Mouse (Mus musculus) neural tube, embryonic 15.5 days (tissue): ENCODE measurements around the gene Harbi1. TPM values are rescaled to one million over a fixed set of nuclear protein-coding genes. Genes with fewer than 3 reads are reported as not detected.

Experiments
- ATAC-seq: fragments of 200-750 bp; cut with Nextera tagmentation; 2 replicates; pipeline ENCODE4 v1.8.0; 2017; ENCODE audit warnings: mild to moderate bottlenecking, moderate TSS enrichment, moderate library complexity; ENCODE audit not compliant: low FRiP score
- H3K27ac ChIP-seq: fragments of 300-500 bp; sonication (generic); replicated peaks from 2 replicates; pipeline ENCODE4 v1.5.1; 2015; ENCODE audit warnings: mild to moderate bottlenecking, inconsistent platforms
- H3K27me3 ChIP-seq: fragments of 300-500 bp; sonication (generic); replicated peaks from 2 replicates; pipeline ENCODE4 v1.6.1; 2015; ENCODE audit warnings: inconsistent platforms
- H3K36me3 ChIP-seq: fragments of 300-500 bp; sonication (generic); 2 replicates; pipeline ENCODE4 v1.6.1; 2015; ENCODE audit warnings: inconsistent platforms
- H3K4me1 ChIP-seq: fragments of 300-500 bp; sonication (generic); 2 replicates; pipeline ENCODE4 v1.6.1; 2015; ENCODE audit warnings: inconsistent platforms
- H3K4me2 ChIP-seq: fragments of 300-500 bp; sonication (generic); 2 replicates; pipeline ENCODE4 v1.6.1; 2015; ENCODE audit warnings: inconsistent platforms, mild to moderate bottlenecking, moderate library complexity
- H3K4me3 ChIP-seq: fragments of 300-500 bp; sonication (generic); replicated peaks from 2 replicates; pipeline ENCODE4 v1.5.1; 2015; ENCODE audit warnings: mild to moderate bottlenecking, inconsistent platforms
- H3K9ac ChIP-seq: fragments of 300-500 bp; sonication (generic); replicated peaks from 2 replicates; pipeline ENCODE4 v1.6.1; 2015; ENCODE audit warnings: mild to moderate bottlenecking, inconsistent platforms
- H3K9me3 ChIP-seq: fragments of 300-500 bp; sonication (generic); replicated peaks from 2 replicates; pipeline ENCODE4 v1.6.1; 2016; ENCODE audit warnings: inconsistent platforms
- WGBS: fragments of 180-500 bp; shearing (Covaris S2); methylation state at CpG from one replicate; pipeline ENCODE4 v1.1.7; 2015; ENCODE audit warnings: mixed read lengths; 5-methylcytosine and 5-hydroxymethylcytosine counted together
- polyA plus RNA-seq: library from polyadenylated mRNA; unstranded; fragments of >200 nt; fragmentation: Nextera tagmentation; extraction: Ambion mirVana; gene quantifications from 2 replicates; pipeline ENCODE4 v1.2.1, GENCODE M21; 2015

The Harbi1 gene
- polyA plus RNA-seq, 1 experiment from 2014 or later, result 18.7 TPM

DNA sequence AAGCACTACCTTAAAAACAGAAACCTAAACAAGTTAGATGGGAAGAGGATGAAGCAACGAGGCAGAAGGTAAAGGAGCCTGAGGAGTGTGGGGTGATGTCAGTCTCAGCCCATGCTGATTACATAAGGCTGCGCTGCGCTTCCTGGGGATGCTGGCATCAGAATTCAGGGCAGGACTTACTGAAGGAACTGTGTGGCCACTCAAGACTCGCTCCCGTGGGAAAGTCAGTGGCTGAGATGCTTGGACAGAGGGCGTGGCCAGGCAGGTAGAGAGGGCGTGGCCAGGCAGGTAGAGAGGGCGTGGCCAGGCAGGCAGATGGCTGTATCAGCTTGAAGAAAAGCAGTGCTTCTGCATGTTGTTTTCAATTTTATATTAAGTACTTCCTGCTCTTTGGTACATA is 26.7 kb upstream of the Harbi1 start:
- Histone ChIP-seq H3K4me1 (no peaks in the 10 kb centered on the region), H3K4me3 (no peak overlapping the region), H3K9me3 (no peaks in the 10 kb centered on the region), H3K27me3 (no peaks in the 10 kb centered on the region), H3K9ac (no peak overlapping the region), H3K36me3 (peaks cover 80% of the 10 kb centered on the region), H3K27ac (no peak overlapping the region), H3K4me2 (no peak overlapping the region)
- no peak for ATAC-seq
- WGBS, result 87% methylated on average over 8 of the region's 8 CpGs

GRCm38 (mm10) chr2:91689452-91689851 is 21.2 kb upstream of the Harbi1 start:
- 82% methylated on average over 7 of the region's 7 CpGs for WGBS
- ATAC-seq, result no peak
- Histone ChIP-seq H3K36me3 (peaks cover 50% of the 10 kb centered on the region), H3K4me2 (no peak overlapping the region), H3K9ac (no peak overlapping the region), H3K27ac (no peak overlapping the region), H3K4me1 (no peaks in the 10 kb centered on the region), H3K9me3 (no peaks in the 10 kb centered on the region), H3K4me3 (no peak overlapping the region), H3K27me3 (no peaks in the 10 kb centered on the region)

- 92% methylated on average over 10 of the region's 10 CpGs for WGBS
- no peaks in the 10 kb centered on the region for H3K4me1 ChIP-seq
- ATAC-seq, result no peak
Observed at GRCm38 (mm10) chr2:91695436-91696224, 15.0 kb upstream of the Harbi1 start.

GRCm38 (mm10) chr2:91696225-91696590 is 14.4 kb upstream of the Harbi1 start:
- Histone ChIP-seq H3K4me3 (no peak overlapping the region), H3K36me3 (peaks cover 17% of the 10 kb centered on the region; the same call in 1 of the 2 replicates), H3K9me3 (no peaks in the 10 kb centered on the region), H3K4me2 (no peak overlapping the region), H3K4me1 (no peaks in the 10 kb centered on the region), H3K27me3 (no peaks in the 10 kb centered on the region), H3K9ac (no peak overlapping the region), H3K27ac (no peak overlapping the region)
- WGBS, result 97% methylated on average over 1 of the region's 1 CpGs
- ATAC-seq, result no peak

More at GRCm38 (mm10) chr2:91695436-91696224, 15.0 kb upstream of the Harbi1 start:
- no peak overlapping the region for H3K4me2 ChIP-seq
- no peaks in the 10 kb centered on the region for H3K9me3 ChIP-seq
- no peak overlapping the region for H3K4me3 ChIP-seq
- H3K27ac ChIP-seq, result no peak overlapping the region
- H3K36me3 ChIP-seq, result peaks cover 19% of the 10 kb centered on the region; the same call in 1 of the 2 replicates
- H3K27me3 ChIP-seq, result no peaks in the 10 kb centered on the region
- no peak overlapping the region for H3K9ac ChIP-seq

DNA sequence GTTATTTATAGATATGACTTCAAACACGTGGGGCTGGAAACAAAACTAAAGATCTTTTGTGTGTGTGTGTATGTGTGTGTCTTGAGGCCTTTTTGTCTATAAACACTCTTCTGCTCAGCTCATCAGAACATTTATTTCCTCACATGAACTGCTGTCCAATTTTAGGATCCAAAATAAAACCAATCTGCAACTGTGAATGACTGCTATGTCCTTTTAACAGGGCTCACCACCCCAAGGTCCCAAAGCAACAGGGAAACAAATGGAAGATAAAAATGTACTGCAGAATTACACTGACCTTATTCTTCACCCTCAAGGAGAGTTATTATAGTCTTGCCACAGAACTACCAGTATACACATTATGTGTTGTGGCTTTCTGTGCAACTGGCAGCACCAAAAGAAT is 11.4 kb upstream of the Harbi1 start:
- Histone ChIP-seq H3K9me3 (no peaks in the 10 kb centered on the region), H3K4me1 (no peaks in the 10 kb centered on the region), H3K36me3 (peaks cover 11% of the 10 kb centered on the region; the same call in 1 of the 2 replicates), H3K4me3 (no peak overlapping the region), H3K27ac (no peak overlapping the region), H3K4me2 (no peak overlapping the region), H3K9ac (no peak overlapping the region), H3K27me3 (no peaks in the 10 kb centered on the region)
- 76% methylated on average over 1 of the region's 1 CpGs for WGBS
- ATAC-seq, result no peak

GRCm38 (mm10) chr2:91701366-91701765 is 9.3 kb upstream of the Harbi1 start:
- Histone ChIP-seq H3K4me1 (no peaks in the 10 kb centered on the region), H3K27me3 (no peaks in the 10 kb centered on the region), H3K9me3 (no peaks in the 10 kb centered on the region), H3K27ac (no peak overlapping the region), H3K36me3 (no peaks in the 10 kb centered on the region), H3K4me3 (no peak overlapping the region), H3K4me2 (no peak overlapping the region), H3K9ac (no peak overlapping the region)
- WGBS, result 94% methylated on average over 2 of the region's 2 CpGs
- no peak for ATAC-seq

- peaks cover 7% of the 10 kb centered on the region for H3K4me1 ChIP-seq
- H3K27ac ChIP-seq, result no peak overlapping the region
- no peak for ATAC-seq
- no peaks in the 10 kb centered on the region for H3K36me3 ChIP-seq
- no peak overlapping the region for H3K4me2 ChIP-seq
- no peaks in the 10 kb centered on the region for H3K27me3 ChIP-seq
- H3K4me3 ChIP-seq, result no peak overlapping the region
- 87% methylated on average over 6 of the region's 6 CpGs for WGBS
- no peaks in the 10 kb centered on the region for H3K9me3 ChIP-seq
- H3K9ac ChIP-seq, result no peak overlapping the region
Observed at GRCm38 (mm10) chr2:91705736-91706135, 4.9 kb upstream of the Harbi1 start.

DNA sequence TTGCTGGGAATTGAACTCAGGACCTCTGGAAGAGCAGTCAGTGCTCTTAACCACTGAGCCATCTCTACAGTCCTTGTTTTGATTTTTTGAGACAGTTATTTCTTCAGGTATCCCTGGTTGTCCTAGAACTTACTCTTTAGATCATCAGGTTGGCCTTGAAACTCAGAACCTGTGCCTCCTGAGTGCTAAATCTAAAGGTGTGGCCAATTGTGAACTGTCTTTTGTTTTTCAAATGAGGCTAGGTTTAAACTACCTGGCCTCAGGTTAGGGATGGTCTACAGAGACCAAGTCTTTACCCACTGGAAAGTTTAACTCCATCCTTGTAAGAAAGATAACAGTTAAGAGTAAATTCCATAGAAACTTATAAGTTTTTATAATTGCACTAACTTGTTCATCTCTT is 4.2 kb upstream of the Harbi1 start:
- Histone ChIP-seq H3K36me3 (no peaks in the 10 kb centered on the region), H3K9me3 (no peaks in the 10 kb centered on the region), H3K9ac (no peak overlapping the region), H3K27me3 (no peaks in the 10 kb centered on the region), H3K4me3 (no peak overlapping the region), H3K4me1 (peaks cover 11% of the 10 kb centered on the region), H3K4me2 (no peak overlapping the region), H3K27ac (no peak overlapping the region)
- ATAC-seq, result no peak

GRCm38 (mm10) chr2:91708361-91708760 is 2.3 kb upstream of the Harbi1 start:
- no peak overlapping the region for H3K9ac ChIP-seq
- H3K27ac ChIP-seq, result no peak overlapping the region
- no peak for ATAC-seq
- H3K27me3 ChIP-seq, result no peaks in the 10 kb centered on the region
- peaks cover 23% of the 10 kb centered on the region for H3K4me1 ChIP-seq
- no peak overlapping the region for H3K4me3 ChIP-seq
- H3K36me3 ChIP-seq, result no peaks in the 10 kb centered on the region
- 94% methylated on average over 6 of the region's 6 CpGs for WGBS
- no peaks in the 10 kb centered on the region for H3K9me3 ChIP-seq
- no peak overlapping the region for H3K4me2 ChIP-seq

DNA sequence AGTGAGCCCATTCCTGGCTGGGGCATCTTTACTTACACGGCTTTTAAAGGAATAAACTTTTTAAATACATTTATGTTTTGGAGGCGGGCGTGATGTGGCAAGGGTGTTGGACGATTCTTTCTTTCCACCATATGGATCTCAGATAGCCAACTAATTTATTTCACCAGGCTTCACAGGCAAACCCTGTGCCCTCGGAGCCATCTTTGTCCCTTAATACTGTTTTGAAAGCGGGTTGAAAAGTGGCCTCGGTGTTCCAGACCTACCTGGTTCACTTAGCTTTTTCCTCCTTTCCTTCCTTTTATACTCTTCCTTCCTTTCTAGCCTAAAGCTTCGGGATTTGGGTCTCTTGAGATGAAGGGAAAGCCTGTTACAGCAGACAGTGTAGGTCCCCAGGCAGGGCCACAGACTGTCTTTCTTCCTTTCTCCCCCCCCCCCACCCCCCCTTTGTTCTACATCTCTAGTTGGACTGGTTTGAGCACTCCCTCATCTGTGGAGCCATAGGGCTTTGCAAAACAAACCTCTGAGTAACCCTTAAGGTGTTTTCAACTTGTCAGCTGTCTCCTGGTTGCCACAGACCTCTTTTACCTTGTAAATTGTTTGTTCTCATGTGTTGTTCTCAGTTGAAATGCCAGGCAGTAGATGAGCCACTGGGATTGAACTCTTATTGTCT is 739 bp downstream of the Harbi1 start:
- Histone ChIP-seq H3K4me1 (peaks cover 30% of the 10 kb centered on the region), H3K4me2 (peak overlapping the region; percentile 86), H3K4me3 (peak overlapping the region; percentile 97), H3K27ac (peak overlapping the region; percentile 88), H3K9me3 (no peaks in the 10 kb centered on the region), H3K27me3 (no peaks in the 10 kb centered on the region), H3K9ac (peak overlapping the region; percentile 79), H3K36me3 (peaks cover 6% of the 10 kb centered on the region; the same call in 1 of the 2 replicates)
- WGBS, result 4% methylated on average over 8 of the region's 8 CpGs
- no peak; the same call in 1 of the 2 replicates for ATAC-seq

- H3K4me3 ChIP-seq, result no peak overlapping the region
- H3K36me3 ChIP-seq, result peaks cover 11% of the 10 kb centered on the region; the same call in 1 of the 2 replicates
- H3K27ac ChIP-seq, result no peak overlapping the region
- H3K4me1 ChIP-seq, result peaks cover 23% of the 10 kb centered on the region
- WGBS, result 91% methylated on average over 1 of the region's 1 CpGs
- H3K9ac ChIP-seq, result no peak overlapping the region
- H3K9me3 ChIP-seq, result no peaks in the 10 kb centered on the region
- ATAC-seq, result no peak
- no peak overlapping the region for H3K4me2 ChIP-seq
- no peaks in the 10 kb centered on the region for H3K27me3 ChIP-seq
Observed at GRCm38 (mm10) chr2:91714921-91715320, 4.3 kb downstream of the Harbi1 start.

GRCm38 (mm10) chr2:91718276-91718675 is 7.6 kb downstream of the Harbi1 start:
- Histone ChIP-seq H3K4me3 (no peak overlapping the region), H3K27ac (no peak overlapping the region), H3K27me3 (no peaks in the 10 kb centered on the region), H3K4me1 (peaks cover 7% of the 10 kb centered on the region), H3K36me3 (peaks cover 22% of the 10 kb centered on the region), H3K9ac (no peak overlapping the region), H3K4me2 (no peak overlapping the region), H3K9me3 (no peaks in the 10 kb centered on the region)
- ATAC-seq, result no peak
- 93% methylated on average over 6 of the region's 6 CpGs for WGBS
